Mouse (Mus musculus): ENCODE data around the gene Mrpl20.
"Not testable (repeated sequence)": the region's sequence is repeated elsewhere in the genome, so short reads cannot be mapped to it uniquely, and the experiment has no call there.

Gene Mrpl20

DNA sequence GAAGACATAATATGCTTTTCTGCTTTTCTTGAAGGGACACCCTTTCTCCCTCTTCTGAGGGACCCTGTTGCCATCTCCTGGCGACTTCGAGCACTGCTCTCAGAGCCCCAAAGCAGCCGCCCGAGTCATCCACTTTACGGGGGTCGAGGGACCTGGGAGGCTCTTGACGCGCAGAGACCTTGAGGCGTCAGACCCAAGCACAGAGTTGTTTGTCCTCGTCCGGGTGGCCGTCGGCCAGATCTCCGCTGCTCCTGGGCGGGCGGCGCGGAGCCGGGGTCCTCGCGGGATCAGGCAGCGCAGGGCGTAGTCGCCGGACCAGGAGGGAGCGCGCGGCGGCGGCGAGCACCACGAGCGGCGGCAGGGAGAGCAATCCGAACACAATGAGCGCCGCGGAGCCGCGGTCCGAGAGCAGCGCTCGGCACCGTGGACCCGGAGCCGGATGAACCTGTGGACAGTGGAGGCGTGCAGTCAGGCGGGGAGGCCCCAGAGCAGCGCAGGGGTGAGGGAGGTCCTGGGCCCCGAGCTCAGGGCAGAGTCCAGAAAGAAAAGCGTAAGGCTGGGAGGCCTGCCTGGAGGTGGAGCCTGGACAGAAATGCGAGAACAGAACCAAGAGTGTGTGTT lies 18.5 kb upstream of the Mrpl20 start:
- peak; percentile 84 to 88 for DNase-seq

DNA sequence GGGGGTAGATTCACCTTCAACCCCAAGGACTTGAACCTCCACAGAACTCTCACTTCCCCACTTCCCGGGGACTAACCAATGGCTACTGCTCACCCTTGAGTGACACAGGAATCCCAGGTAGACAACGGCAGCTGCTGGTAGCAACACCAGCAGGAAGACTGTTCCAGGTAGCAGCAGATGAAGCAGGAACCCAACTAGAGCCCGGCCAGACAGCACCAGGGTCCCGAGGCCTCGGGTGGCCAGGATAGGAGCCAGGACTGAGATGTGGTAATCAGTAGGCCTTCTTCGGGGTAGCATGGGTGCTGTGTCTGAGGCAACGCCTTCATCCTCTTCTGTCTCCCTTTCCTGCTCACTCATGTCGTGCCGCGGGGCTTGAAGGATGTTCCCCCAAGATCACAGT lies 17.4 kb upstream of the Mrpl20 start:
- DNase-seq = no peak

DNA sequence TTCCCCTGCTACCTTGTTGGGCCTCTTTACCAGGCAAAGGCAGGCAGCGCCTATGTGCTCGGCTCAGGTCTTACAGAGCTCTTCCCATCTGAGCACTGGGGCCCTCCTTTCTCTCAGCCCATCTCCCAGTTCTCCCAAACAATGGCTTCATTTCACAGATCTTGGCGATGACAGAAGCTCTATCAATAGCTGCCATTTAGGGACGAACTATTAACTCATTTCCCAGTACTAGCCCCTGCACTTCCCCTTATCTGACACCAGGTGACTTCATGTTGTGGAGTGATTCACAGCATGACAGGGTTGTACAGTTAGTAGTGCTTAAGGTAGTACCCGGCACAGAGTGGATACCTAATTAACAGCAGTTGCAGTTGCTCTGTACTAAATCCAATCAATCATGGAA lies 16.9 kb upstream of the Mrpl20 start, which contains the start of gene Tmem88b:
Tmem88b (minus strand) TSS at position 56 of the 400 bp plus-strand sequence.
- no peak for DNase-seq

DNA sequence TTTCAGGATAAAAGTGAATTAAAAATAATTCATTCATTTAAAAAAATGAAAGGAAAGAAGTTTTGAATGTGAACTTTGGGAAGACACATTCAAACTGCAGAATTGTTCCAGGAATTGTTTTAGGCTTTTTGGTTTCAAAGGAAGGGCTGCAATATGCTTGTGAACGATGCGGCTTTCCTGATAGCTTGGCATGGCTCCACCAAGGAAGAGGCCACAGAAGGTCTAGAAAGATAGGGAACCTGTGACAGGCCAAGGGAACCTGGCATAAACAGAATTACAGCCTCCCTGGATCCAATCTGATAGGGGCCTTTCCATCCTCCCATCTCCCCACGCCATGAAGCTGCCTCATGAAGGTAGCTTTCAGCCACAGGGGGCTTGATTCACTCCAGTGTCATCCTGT lies 14.4 kb upstream of the Mrpl20 start:
- DNase-seq = no peak

DNA sequence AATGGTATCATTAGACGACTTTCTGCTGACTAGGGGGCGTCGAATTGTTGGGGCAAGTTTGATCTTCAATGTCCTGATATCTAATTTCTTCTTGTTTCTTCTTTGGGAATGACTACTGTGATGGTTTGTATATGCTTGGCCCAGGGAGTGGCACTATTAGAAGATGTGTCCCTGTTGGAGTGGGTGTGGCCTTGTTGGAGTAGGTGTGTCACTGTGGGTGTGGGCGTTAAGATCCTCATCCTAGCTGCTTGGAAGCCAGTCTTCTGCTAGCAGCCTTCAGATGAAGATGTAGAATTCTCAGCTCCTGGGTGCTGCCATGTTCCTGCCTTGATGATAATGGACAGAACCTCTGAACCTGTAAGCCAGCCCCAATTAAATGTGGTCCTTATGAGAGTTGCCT lies 13.8 kb upstream of the Mrpl20 start:
- DNase-seq = not testable (repeated sequence)

DNA sequence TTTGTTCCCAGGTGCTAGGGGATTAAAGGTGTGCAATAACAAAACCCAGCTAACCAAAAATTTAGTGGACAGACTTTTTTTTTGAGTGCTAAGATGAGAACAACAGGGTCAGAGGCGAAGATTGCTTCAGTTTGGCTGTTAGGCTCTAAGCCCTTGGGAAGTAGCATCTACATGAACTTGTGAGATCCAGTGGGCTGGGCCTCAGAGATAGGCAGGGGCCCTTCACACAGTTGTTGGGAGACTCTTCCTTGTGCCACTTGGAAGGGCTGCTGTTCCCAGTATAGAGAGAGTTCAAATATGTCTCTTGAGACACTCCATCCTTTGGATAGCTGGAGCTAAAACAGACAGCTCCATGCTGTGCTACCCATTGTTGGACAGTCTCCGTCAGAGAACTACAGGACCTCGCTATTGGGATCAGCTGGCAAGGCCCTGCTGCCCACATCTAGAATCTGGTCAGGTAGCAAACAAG lies 12.6 kb upstream of the Mrpl20 start, which contains the start of gene Ankrd65:
Ankrd65 (plus strand) TSS at position 419 of the 469 bp plus-strand sequence.
- no peak for DNase-seq

DNA sequence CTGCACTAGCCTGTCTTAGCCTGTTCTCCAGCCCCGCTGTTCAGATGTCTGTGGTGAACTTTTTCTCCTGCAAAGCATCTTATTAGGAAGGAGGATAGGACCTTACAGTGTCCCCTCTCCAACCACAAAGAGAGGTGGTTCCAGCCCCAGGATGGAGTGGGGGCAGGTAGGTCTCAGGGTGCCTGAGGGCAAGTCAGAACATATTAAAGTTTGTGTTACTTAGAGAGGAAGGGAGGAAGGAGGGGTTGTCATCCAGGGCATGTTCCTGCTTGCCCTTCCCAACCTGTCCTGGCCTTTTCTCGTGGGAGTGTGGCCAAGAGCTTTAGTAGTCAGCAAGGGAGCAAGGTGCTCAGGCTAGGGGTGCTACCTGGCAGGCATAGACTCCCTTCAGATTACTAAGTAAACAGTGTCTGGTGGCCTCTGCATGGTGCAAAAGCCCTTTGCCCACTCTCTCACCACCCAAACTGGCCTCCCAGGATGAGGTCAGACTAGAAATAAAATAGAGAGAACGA lies 12.0 kb upstream of the Mrpl20 start:
- DNase-seq = peak; percentile 72 to 73

DNA sequence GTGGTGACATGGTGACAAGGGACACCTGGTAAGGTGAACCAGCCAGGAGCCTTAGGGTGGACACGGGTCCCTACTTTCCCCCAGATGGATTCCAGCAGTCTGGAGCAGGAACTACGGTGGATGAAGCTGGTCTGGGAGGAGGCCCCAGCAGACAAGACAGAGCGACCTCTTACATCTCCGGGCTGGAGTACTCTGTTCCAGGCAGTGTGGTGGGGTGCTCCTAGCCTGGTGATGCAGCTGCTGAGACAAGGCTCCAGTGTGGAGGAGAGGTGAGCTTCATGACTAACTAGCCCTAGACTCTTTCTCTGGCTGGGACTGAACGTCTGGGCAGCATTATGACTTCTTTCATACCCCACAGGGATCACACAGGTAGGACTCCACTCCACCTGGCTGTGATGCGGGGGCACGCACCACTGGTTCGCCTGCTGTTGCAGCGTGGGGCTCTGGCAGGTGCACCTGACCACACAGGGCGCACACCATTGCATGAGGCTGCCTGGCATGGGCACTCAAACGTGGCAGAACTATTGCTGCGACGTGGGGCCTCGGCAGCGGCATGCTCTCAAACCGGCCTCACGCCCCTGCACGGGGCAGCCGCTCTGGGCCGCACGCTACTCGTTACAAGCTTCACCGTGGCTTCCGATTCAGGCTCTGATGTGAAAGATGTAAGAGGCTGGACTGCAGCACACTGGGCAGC lies 11.3 kb upstream of the Mrpl20 start:
- DNase-seq = peak in 1 of 2 experiments; percentile 60

DNA sequence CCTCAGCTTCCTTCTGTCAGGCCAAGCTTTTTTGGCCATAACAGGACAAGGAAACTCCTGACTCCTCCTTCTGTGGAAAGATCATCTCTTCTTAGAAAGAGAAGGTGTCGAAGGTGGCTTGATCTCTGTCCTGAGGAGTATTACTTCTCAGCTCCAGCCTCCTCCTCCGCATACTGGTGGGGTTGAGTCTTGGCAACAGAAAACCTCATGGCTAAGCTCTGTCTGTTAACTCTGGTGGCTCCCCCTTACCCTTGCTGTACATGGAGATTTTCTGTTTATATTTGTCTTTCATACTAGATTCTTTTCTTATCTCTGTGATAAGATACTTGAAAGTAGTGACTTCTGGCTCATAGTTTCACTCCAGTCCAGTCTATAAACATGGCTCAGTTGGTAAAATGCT lies 8.9 kb upstream of the Mrpl20 start:
- no peak for DNase-seq

DNA sequence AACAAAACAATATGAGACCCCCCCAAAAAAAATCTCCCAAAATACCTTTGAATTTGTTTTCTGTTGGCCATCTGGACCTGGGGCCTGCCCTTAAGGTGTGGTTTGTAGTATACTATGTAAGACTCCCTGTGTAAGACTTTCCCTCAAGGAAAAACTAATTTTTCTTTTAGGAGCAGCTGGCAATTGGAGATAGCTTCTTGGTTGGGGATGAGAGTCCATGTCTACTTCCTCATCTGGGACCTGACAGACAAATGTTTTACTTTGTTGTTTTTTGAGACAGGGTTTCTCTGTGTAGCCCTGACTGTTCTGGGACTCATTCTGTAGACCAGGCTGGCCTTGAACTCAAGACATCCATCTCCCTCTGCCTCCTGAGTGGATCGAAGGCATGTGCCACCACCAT lies 603 bp upstream of the Mrpl20 start:
- DNase-seq = no peak

DNA sequence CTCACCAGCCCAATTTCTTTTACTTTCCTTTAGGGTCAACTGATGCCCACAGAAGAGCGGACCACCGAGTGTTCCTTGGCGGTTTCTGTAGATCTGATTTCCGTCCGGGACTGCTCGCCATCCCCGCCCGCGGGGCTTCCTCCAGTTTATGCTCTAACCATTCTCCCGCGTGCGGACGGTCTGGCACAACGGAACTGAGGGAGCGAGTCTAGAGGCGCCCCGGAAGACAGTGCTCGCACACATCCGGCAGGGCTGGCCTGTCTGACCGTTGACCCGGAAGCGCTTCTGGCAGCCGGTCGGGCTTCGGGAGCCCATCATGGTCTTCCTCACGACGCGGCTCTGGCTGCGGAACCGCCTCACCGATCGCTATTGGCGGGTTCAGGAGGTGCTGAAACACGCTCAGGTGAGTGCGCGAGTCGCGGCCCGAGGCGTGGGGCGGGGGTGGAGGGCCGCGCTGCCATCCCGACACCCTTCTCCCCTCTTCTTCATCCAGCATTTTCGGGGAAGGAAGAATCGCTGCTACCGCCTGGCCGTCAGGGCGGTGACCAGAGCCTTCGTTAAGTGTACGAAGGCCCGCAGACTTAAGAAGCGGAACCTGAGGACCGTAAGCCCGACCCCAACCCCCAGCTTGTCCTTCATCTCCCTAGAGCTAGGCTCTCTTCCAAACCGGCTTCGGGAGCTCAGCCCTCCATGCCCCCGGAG lies 813 bp downstream of the Mrpl20 start:
- DNase-seq = peak; percentile 96 to 98

DNA sequence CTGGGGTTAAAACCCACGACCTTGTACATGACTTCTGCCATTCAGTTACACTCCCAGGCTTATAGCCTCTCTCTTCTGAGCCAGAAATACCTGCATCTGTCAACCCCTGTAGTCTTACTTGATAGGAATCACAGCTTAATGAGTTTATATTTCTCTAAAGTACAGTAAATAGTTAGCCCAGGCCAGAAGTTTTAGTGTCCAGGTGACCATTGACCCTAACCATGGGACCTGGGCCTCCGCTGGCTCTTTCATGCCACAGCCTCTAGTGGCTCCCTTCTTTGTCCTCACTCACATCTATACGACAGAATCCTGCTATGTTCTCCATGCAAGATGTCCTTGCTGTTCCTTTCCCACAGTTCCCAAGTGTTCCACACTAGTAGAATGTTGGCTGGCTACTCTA lies 5.2 kb downstream of the Mrpl20 start:
- DNase-seq = peak in 1 of 2 experiments; percentile 38

DNA sequence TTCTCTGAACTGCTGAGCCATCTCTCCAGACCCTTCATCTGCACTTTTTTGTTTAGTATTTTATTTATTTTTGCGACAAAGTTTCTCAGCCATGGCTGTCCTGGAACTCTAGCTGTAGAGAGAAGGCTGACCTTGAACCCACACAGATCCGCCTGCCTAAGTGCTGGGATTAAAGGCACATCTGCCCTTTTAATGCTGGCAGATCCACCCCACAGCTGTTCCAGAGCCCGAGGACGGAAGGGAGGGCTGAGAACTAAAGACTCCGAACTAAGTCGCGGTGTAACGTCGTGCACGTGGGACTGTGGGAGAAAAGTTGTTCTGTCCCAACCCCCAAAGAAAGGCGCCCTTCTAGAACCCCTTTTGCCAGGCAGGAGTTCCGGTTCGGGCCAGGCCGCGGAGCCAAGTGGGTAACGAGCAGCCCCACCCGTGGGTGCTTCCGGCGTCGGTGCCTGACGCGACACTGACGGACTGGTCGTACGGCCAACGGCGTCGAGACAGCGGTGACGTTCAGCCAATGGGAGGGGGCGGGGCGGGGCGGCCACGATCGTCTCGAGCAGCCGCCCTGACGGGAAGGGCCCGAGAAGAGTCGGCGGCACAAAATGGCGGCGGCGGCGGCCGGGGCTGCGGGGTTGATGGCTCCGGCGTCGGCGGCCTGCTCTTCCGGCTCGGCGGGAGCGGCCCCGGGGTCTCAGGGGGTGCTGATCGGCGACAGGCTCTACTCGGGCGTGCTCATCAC lies 9.4 kb downstream of the Mrpl20 start, which contains the start of gene Ccnl2:
Ccnl2 (plus strand) TSS at position 561 of the 736 bp plus-strand sequence.
- DNase-seq = peak; percentile 96

DNA sequence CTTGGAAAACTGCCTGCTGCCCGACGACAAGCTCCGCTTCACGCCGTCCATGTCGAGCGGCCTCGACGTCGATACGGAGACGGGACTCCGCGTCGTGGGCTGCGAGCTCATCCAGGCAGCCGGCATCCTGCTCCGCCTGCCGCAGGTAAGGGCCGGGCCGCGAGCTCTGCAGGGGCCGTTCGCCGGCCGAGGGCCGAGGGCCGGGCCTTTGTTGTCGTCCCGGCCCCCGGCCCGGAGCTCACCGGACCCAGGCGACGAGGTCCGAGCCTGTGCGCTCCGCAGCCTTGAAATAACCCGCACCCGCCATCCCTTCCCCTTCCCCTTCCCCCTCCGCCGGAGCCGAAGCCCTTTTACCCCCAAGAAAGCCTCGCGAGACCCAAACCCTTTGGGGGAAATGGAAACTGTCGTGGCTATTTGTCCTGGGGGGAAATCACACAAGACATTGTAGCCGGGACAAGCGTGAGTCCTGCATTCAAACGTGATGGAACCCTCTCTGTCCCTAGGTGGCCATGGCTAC lies 10.0 kb downstream of the Mrpl20 start:
- DNase-seq = peak in 1 of 2 experiments; percentile 57

DNA sequence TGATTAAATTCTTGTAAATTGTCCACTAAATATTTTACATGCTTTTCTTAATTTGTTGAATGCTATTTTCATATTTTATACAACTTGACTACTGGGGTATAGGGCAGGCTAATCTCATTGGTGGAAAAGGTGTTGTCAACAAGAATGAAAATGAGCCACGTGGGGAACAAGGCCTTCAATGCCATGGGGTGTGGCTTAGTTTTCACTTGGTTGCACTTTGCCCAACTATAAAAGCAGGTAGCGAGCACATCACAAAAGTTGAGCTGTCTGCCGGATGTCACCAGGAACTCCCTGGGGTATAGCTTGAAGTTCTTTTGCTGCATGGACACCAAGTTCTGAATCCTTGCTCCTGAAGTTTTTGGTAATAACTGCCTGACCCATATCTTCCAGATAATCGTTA lies 14.9 kb downstream of the Mrpl20 start:
- no peak for DNase-seq

DNA sequence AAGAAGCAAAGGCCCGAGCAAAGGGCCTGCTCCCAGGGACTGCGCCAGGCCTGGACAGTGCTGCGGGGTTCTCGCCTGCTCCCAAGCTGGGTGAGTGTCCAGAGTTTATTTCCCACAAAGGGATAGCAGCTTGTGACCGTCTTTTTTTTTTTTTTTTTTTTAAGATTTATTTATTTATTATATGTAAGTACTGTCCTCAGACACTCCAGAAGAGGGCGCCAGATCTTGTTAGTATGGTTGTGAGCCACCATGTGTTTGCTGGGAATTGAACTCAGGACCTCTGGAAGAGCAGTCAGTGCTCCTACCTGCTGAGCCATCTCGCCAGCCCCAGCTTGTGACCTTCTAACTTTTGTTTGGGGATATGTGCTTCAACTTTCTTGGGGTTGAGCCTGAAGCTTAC lies 18.3 kb downstream of the Mrpl20 start:
- DNase-seq = peak in 1 of 2 experiments; percentile 59

DNA sequence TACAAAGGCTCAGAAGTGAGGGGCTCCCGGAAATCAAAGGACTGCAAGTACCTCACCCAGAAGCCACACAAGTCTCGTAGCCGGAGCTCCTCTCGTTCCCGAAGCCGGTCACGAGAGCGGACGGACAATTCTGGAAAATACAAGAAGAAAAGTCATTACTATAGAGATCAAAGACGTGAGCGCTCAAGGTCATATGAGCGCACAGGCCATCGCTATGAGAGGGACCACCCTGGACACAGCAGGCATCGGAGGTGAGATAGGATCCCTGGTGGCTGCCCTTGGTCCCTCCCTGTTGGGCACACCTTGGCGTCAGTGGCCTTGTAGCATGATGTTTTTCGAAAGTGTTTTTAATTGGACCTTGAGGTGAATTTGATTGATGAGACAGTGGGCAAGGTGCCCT lies 20.8 kb downstream of the Mrpl20 start:
- DNase-seq = no peak

DNA sequence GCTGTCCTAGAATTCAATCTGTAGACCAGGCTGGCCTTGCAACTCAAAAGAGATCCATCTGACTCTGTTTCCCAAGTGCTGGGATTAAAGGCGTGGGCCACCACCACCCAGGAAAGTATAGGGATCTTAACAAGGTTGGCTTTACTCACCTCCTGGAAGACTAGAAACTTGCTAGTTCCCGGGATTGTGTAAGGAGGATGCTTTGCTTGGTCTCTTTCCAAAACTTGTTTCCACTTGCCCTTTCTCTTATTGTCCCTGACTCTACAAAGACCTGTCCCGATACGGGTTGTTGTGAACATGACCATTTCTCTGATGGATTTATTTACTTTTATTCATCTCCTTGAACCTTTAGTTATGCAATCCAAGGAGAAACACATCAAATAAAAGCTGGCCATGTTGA lies 27.2 kb downstream of the Mrpl20 start:
- no peak for DNase-seq

DNA sequence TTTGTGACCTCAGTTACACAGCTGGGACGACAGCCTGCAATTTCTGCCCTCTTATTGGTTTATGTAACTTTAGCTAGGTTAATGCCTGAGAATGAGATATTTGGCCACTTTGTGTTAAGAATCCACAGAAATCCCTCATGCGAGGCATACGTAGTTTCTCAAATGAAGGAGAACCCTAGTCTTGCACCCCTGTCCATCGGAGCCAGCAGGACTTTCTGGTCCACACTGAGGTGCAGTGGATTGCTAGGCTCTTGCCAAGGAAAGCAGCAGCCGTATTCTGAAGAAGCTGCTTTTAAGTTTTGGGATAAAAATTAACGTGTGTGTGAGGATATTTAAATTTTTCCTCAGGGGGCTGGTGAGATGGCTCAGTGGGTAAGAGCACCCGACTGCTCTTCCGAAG lies 27.9 kb downstream of the Mrpl20 start:
- no peak for DNase-seq

DNA sequence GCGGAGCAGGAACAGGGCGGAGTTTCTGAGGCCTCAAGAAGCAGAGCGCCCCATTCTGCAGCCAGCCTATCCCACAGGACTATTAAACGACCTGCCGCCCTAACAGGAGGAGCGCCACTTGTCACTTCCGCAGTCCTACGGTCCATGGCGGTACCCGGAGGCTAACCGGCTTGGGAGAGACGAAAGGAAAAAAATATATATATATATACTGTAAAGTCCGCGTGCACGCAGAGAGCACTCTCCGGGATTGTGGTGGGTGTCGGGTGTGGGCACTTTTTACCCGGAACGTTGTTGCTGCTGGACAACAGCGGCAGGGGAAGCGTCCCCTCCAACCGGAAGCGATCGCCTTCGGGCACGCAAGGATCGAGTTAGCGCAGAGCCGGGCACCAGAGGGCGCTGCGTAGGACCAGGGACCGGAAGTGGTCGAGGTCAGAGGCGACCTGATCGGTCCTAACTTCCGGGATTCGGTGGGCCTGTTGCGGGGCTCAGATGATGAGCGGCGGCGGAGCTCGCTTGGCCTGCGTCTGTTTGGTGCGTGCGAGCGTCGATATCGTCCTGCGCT lies 28.6 kb downstream of the Mrpl20 start, which contains the start of gene Aurkaip1:
Aurkaip1 (plus strand) TSS at position 68 of the 562 bp plus-strand sequence.
- peak; percentile 96 to 97 for DNase-seq

DNA sequence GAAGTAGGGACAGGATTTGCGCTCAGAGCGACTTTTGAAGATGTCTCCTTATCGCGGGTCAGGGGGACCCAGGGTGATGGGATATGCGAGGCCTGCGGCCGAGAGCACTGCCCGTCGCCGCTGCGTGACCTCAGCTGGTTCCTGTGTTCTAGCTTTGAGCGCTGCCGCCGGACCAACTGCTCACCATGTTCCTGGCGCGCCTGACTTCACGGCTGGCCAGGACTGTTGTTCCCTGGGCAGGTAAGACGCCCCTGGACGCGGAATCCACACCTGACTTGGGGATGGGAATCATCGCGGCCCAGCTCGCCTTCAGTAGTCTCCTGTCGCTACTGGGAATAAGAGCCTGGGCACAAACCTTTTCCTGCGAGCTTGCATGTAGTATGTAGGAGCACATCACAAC lies 29.2 kb downstream of the Mrpl20 start:
- DNase-seq = peak in 1 of 2 experiments; percentile 62

DNA sequence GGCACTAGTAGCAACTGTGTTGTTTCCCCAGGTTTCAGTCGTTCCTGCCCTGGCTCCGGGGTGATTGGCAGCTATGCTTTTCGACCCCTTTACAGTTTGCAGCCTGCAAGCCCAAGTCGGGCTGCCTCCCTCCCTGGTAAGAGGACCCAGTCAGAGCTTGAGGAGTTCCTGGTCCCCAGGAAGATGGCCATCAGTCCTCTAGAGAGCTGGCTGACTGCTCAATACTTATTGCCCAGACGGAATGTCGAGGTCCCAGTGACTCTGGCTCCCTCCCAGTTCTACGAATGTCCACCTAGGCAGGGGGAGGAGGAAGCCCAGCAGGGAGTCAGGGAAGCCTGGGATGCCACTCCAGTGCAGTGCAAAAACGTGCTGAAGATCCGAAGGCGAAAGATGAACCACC lies 29.6 kb downstream of the Mrpl20 start:
- DNase-seq = no peak

All from kidney, postnatal 36 days (tissue).